Mouse (Mus musculus) kidney, postnatal 0 days (tissue): Measurements from ENCODE around the gene Aff3. TPM values are rescaled to one million over a fixed set of nuclear protein-coding genes. Genes with fewer than 3 reads are reported as not detected.

Source experiments
- ATAC-seq: fragments of 200-750 bp; cut with Nextera tagmentation; replicated peaks from 2 replicates; pipeline ENCODE4 v1.8.0; 2017; ENCODE audit warnings: low read depth, moderate number of reproducible peaks, moderate TSS enrichment, moderate library complexity; ENCODE audit not compliant: low FRiP score
- DNase-seq: peaks from one replicate; pipeline ENCODE4 v3.0.0-alpha.2; 2016; ENCODE audit warnings: low spot score
- H3K27ac ChIP-seq: fragments of 300-500 bp; sonication (generic); 2 replicates; pipeline ENCODE4 v1.5.1; 2014; ENCODE audit warnings: mild to moderate bottlenecking
- H3K27me3 ChIP-seq: fragments of 300-500 bp; sonication (generic); 2 replicates; pipeline ENCODE4 v1.6.1; 2014; ENCODE audit warnings: low read length, mixed read lengths; ENCODE audit not compliant: insufficient read depth
- H3K36me3 ChIP-seq: fragments of 300-500 bp; sonication (generic); 2 replicates; pipeline ENCODE4 v1.6.1; 2014; ENCODE audit warnings: low read length, mixed read lengths; ENCODE audit not compliant: insufficient read depth
- H3K4me1 ChIP-seq: fragments of 300-500 bp; sonication (generic); replicated peaks from 2 replicates; pipeline ENCODE4 v1.6.1; 2014; ENCODE audit warnings: antibody characterized with exemption, low read length, mixed read lengths; ENCODE audit not compliant: insufficient read depth
- H3K4me2 ChIP-seq: fragments of 300-500 bp; sonication (generic); 2 replicates; pipeline ENCODE4 v1.6.1; 2014; ENCODE audit warnings: mild to moderate bottlenecking, low read length, moderate library complexity, mixed read lengths
- H3K4me3 ChIP-seq: fragments of 300-500 bp; sonication (generic); replicated peaks from 2 replicates; pipeline ENCODE4 v1.5.1; 2014; ENCODE audit warnings: low read depth, low read length
- H3K9ac ChIP-seq: fragments of 300-500 bp; sonication (generic); 2 replicates; pipeline ENCODE4 v1.6.1; 2014; ENCODE audit warnings: low read depth, low read length
- H3K9me3 ChIP-seq: fragments of 300-500 bp; sonication (generic); replicated peaks from 2 replicates; pipeline ENCODE4 v1.6.1; 2016; ENCODE audit warnings: low read length, inconsistent platforms, mixed read lengths
- CTCF ChIP-seq: IDR thresholded peaks from 2 replicates; pipeline ENCODE4 v1.5.1; 2016; ENCODE audit warnings: antibody characterized with exemption, low read depth, mild to moderate bottlenecking, moderate library complexity
- WGBS: fragments of 180-500 bp; shearing (Covaris S2); extraction: QIAGEN DNeasy Blood & Tissue Kit; methylation state at CpG from one replicate; pipeline ENCODE4 v1.1.7; 2014; 5-methylcytosine and 5-hydroxymethylcytosine counted together
- polyA plus RNA-seq: library from polyadenylated mRNA; unstranded; fragments of >200 nt; fragmentation: Nextera tagmentation; extraction: Ambion mirVana; gene quantifications from 2 replicates; pipeline ENCODE4 v1.2.1, GENCODE M21; 2015

The Aff3 gene
- polyA plus RNA-seq, 1 experiment from 2014 or later, result 7.9 TPM

GRCm38 (mm10) chr1:38631501-38632279, 33.1 kb downstream of the Aff3 start:
- no peaks in the 10 kb centered on the region for H3K4me1 ChIP-seq
- H3K27me3 ChIP-seq, result no peaks in the 10 kb centered on the region
- no peak for TF ChIP-seq CTCF
- no peaks in the 10 kb centered on the region for H3K36me3 ChIP-seq
- WGBS, result 27% methylated on average over 7 of the region's 7 CpGs
- no peak overlapping the region for H3K4me3 ChIP-seq
- H3K9me3 ChIP-seq, result no peaks in the 10 kb centered on the region
- DNase-seq, result no peak
- H3K9ac ChIP-seq, result no peak overlapping the region
- H3K4me2 ChIP-seq, result no peak overlapping the region
- no peak overlapping the region for H3K27ac ChIP-seq
- ATAC-seq, result no peak

GRCm38 (mm10) chr1:38628901-38629585, 35.7 kb downstream of the Aff3 start:
- Histone ChIP-seq H3K9me3 (no peaks in the 10 kb centered on the region), H3K9ac (no peak overlapping the region), H3K27ac (peak overlapping the region; percentile 90; the same call in 1 of the 2 replicates), H3K4me1 (no peaks in the 10 kb centered on the region), H3K4me3 (no peak overlapping the region), H3K4me2 (no peak overlapping the region; the same call in 1 of the 2 replicates), H3K27me3 (no peaks in the 10 kb centered on the region), H3K36me3 (no peaks in the 10 kb centered on the region)
- TF ChIP-seq CTCF, result no peak
- 44% methylated on average over 11 of the region's 11 CpGs for WGBS
- DNase-seq (peak; percentile 84), ATAC-seq (no peak)

DNA sequence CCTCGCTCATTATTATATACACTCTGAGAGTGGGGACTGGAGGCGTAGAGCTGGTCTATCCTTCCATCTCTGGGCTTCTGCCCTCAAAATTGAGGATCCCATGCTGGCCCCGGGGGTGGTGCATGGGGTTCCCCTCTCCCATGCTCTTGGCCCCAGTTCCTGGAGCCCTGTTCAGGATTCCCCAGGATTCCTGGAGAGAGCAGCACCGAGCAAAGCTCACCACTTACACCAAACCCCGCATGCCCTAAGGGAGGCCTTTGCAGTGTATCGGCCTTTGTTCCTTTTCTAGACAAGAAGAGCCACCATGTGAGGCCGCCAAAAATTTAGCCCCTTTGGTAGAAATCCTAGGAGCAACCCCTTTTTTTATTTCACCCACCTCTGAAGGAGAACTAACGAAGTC, 36.3 kb downstream of the Aff3 start:
- Histone ChIP-seq H3K9me3 (no peaks in the 10 kb centered on the region), H3K4me2 (peak overlapping the region; percentile 98; the same call in 1 of the 2 replicates), H3K9ac (no peak overlapping the region), H3K36me3 (no peaks in the 10 kb centered on the region), H3K4me1 (no peaks in the 10 kb centered on the region), H3K27ac (peak overlapping the region; percentile 90), H3K4me3 (no peak overlapping the region), H3K27me3 (no peaks in the 10 kb centered on the region)
- ATAC-seq (no peak; the same call in 1 of the 2 replicates), DNase-seq (no peak)
- no peak for TF ChIP-seq CTCF
- WGBS, result 42% methylated on average over 8 of the region's 8 CpGs

DNA sequence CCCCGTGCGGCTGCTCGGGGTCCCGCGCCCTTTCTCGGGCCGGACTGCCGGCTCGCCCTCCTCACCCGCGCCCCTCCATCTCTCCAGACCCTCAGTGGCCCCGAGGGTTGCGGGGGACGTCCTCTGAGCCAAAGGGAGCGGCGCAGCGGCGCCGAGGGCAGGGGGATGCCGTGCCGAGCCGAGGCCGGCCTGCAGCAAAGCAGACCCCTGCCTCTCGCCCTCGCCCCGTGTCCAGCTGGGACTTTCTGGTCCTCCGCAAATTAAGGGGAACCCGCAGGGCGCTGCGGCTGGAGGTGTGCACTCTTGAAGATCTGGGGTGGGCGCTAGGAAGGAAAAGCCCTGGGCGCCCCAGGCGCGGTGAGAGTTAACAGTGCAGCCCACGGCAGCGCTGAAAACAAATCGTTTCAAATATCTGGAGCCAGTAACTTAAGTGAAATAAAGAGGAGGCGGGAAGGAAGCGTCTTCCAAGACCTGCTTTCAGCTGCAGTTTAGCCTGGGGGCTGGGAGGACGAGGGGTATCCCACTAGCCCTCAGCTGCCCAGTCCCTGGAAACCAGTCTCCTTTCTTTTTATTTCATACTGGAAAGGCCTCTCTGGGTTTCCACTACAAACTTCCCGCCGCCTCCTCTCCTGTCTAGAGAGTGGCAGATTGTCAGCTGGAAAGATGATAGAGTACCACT, 36.9 kb downstream of the Aff3 start:
- H3K9me3 ChIP-seq, result no peaks in the 10 kb centered on the region
- peak; percentile 37; the same call in 1 of the 2 replicates for ATAC-seq
- no peaks in the 10 kb centered on the region for H3K27me3 ChIP-seq
- no peaks in the 10 kb centered on the region for H3K4me1 ChIP-seq
- peak overlapping the region; percentile 90 for H3K27ac ChIP-seq
- peak overlapping the region; percentile 74 for H3K9ac ChIP-seq
- H3K4me3 ChIP-seq, result peak overlapping the region; percentile 78
- no peaks in the 10 kb centered on the region for H3K36me3 ChIP-seq
- peak overlapping the region; percentile 98 for H3K4me2 ChIP-seq
- WGBS, result 1% methylated on average over 37 of the region's 42 CpGs
- no peak for TF ChIP-seq CTCF
- DNase-seq, result peak; percentile 84

- no peaks in the 10 kb centered on the region for H3K9me3 ChIP-seq
- peak overlapping the region; percentile 78 for H3K4me3 ChIP-seq
- H3K4me2 ChIP-seq, result peak overlapping the region; percentile 98
- peak; percentile 72 for ATAC-seq
- no peaks in the 10 kb centered on the region for H3K4me1 ChIP-seq
- peak overlapping the region; percentile 74 for H3K9ac ChIP-seq
- TF ChIP-seq CTCF, result no peak
- 1% methylated on average over 52 of the region's 133 CpGs for WGBS
- no peaks in the 10 kb centered on the region for H3K36me3 ChIP-seq
- peak; percentile 82 for DNase-seq
- no peaks in the 10 kb centered on the region for H3K27me3 ChIP-seq
- H3K27ac ChIP-seq, result peak overlapping the region; percentile 90
Observed at GRCm38 (mm10) chr1:38626739-38627661, 37.8 kb downstream of the Aff3 start.
